Mouse (Mus musculus) small intestine, adult 2 months (tissue): ENCODE results near the gene Nell1.

Experiments
- CTCF ChIP-seq: fragments of 200-500 bp; IDR thresholded peaks from 2 replicates; pipeline ENCODE4 v1.5.1; 2012; ENCODE audit warnings: low read depth, mild to moderate bottlenecking, control low read depth, inconsistent platforms, low read length, moderate library complexity, mixed read lengths; ENCODE audit not compliant: insufficient replicate concordance, insufficient read length; ENCODE audit errors: extremely low read depth
- POLR2A ChIP-seq: fragments of 200-500 bp; IDR thresholded peaks from 2 replicates; pipeline ENCODE4 v1.6.1; 2012; ENCODE audit warnings: low read depth, mild to moderate bottlenecking, control low read depth, inconsistent platforms, low read length, moderate library complexity

DNA sequence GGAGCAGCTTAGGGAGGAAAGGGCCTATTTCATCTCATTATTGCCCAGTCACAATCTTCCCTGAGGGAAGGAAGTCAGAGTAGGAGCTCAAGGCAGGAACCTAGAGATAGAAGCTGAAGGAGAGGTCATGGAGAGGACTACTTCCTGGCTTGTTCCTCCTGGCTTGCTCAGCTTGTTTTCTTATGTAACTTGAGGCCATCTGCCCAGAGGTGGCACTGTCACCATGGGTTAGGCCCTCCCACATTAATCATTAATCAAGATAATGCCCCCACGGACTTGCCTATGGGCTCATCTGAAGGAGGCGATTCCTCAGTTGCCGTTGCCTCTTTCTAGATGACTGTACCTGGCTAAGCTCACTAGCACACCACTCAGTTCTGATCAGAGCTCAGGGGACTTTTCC is 17.5 kb upstream of the Nell1 start:
- TF ChIP-seq CTCF (no peak), POLR2A (no peak)
